Mouse (Mus musculus) adrenal gland, postnatal 10 days (tissue): ENCODE measurements around the gene Grk5. TPM values are rescaled to one million over a fixed set of nuclear protein-coding genes. Genes with fewer than 3 reads are reported as not detected.

Experiments
- DNase-seq: peaks from one replicate; pipeline ENCODE4 v3.0.0; 2021; ENCODE audit warnings: mixed read lengths
- total RNA-seq, 2 experiments: library from RNA; stranded (reverse); gene quantifications; 2 replicates each; pipeline ENCODE4 v1.2.3; 2021

Gene Grk5
- total RNA-seq, 2 experiments from 2014 or later, result 13.1 to 14.6 TPM

- DNase-seq, result no peak
These were observed 84.0 kb downstream of the Grk5 start for GRCm38 (mm10) chr19:60973508-60973907.

- no peak for DNase-seq
These were observed 90.0 kb downstream of the Grk5 start for GRCm38 (mm10) chr19:60979581-60979980.

- DNase-seq, result no peak
These were observed 91.8 kb downstream of the Grk5 start for GRCm38 (mm10) chr19:60981391-60981790.

- DNase-seq, result no peak
These were observed 92.3 kb downstream of the Grk5 start for GRCm38 (mm10) chr19:60981894-60982293.

GRCm38 (mm10) chr19:60989766-60990165 is 100.2 kb downstream of the Grk5 start:
- no peak for DNase-seq

- peak; percentile 36 for DNase-seq
These were observed 104.7 kb downstream of the Grk5 start for GRCm38 (mm10) chr19:60994214-60994613.

GRCm38 (mm10) chr19:60994845-60995244 is 105.3 kb downstream of the Grk5 start:
- DNase-seq, result no peak

GRCm38 (mm10) chr19:60997784-60998183 is 108.2 kb downstream of the Grk5 start:
- peak; percentile 24 for DNase-seq

GRCm38 (mm10) chr19:60999652-61000051 is 110.1 kb downstream of the Grk5 start:
- DNase-seq, result no peak

- DNase-seq, result no peak
These were observed 111.4 kb downstream of the Grk5 start for GRCm38 (mm10) chr19:61000958-61001357.

GRCm38 (mm10) chr19:61009266-61009665 is 119.7 kb downstream of the Grk5 start:
- no peak for DNase-seq

GRCm38 (mm10) chr19:61017477-61018266 is 128.1 kb downstream of the Grk5 start:
- DNase-seq, result no peak

- no peak for DNase-seq
These were observed 132.0 kb downstream of the Grk5 start for GRCm38 (mm10) chr19:61021502-61021901.

- no peak for DNase-seq
These were observed 132.5 kb downstream of the Grk5 start for GRCm38 (mm10) chr19:61021939-61022566.

- no peak for DNase-seq
These were observed 142.0 kb downstream of the Grk5 start for GRCm38 (mm10) chr19:61031570-61031969.

- DNase-seq, result no peak
These were observed 149.6 kb downstream of the Grk5 start for GRCm38 (mm10) chr19:61039151-61039550.

GRCm38 (mm10) chr19:61048646-61049045 is 159.1 kb downstream of the Grk5 start:
- peak; percentile 66 for DNase-seq

GRCm38 (mm10) chr19:61049413-61049812 is 159.9 kb downstream of the Grk5 start:
- peak; percentile 31 for DNase-seq

- no peak for DNase-seq
These were observed 161.6 kb downstream of the Grk5 start for GRCm38 (mm10) chr19:61051151-61051550.

- no peak for DNase-seq
These were observed 162.5 kb downstream of the Grk5 start for GRCm38 (mm10) chr19:61052008-61052407.

- no peak for DNase-seq
These were observed 163.2 kb downstream of the Grk5 start for GRCm38 (mm10) chr19:61052786-61053185.

- no peak for DNase-seq
These were observed 167.3 kb downstream of the Grk5 start for GRCm38 (mm10) chr19:61056783-61057410.

GRCm38 (mm10) chr19:61057581-61057980 is 168.0 kb downstream of the Grk5 start:
- DNase-seq, result peak; percentile 58
